Mouse (Mus musculus): ENCODE measurements around the gene Bod1.

DNA sequence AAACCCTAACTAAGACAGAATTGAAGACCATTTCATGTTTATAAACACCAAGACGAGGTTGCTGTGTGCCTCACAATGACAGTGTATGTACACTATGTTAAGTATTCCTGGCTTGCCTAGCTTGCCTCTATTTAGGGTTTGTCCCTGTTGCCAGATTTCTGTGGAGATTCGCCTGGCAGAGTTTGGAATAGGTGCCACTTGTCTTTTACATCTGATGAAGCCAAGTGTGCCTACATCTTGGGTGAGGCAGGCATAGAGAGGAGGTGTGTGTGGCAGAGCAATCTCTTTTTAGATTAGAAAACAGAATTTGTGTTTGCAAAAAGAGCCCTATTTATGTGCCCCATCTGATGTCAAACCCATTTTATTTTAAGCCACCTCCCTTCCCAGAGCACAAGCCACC lies 12.4 kb upstream of the Bod1 start:
- TF ChIP-seq POLR2A (IDR thresholded peaks at IDR 0.05; ENCODE audit: extremely low read depth, insufficient read depth, low read length) (no peak), CTCF (IDR thresholded peaks at IDR 0.05; ENCODE audit: low read depth, low read length) (no peak)
